Mouse (Mus musculus): ENCODE measurements around the gene Efcab6.

DNA sequence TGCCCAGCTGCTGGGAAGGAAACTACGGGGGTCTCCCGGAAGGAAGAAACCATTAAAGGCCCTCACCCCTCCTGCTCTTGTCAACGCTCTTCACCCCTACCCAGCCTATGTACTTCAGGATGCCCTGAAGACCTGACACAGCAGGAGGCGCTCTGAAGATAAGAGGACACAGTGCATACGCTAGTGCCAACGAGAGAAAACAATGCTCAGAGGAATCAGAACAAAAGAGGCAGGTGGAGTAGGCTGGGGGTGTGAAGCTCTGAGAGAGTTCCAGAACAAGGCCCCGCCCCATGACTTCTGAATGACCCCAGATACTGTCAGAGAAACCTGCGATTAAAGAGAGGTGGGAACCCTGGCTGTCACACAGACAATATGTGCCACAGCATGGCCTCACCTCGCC, 21.6 kb upstream of the Efcab6 start:
- TF ChIP-seq BHLHE40 (IDR thresholded peaks at IDR 0.05; ENCODE audit: low read depth, low read length) (no peak), MXI1 (IDR thresholded peaks at IDR 0.05; ENCODE audit: low read depth, low read length) (no peak), MAFK (IDR thresholded peaks at IDR 0.05; ENCODE audit: insufficient replicate concordance, low read length) (no peak), KAT2A (IDR thresholded peaks at IDR 0.05; ENCODE audit: insufficient replicate concordance, low read length) (no peak)
